Mouse (Mus musculus): Measurements from ENCODE around the gene Dctpp1. TPM values are rescaled to one million over a fixed set of nuclear protein-coding genes. Genes with fewer than 3 reads are reported as not detected.
A peak's percentile ranks its signal among the peaks of the same experiment; 100 is the strongest.

The Dctpp1 gene
- polyA plus RNA-seq, 1 experiment, result 62.1 TPM

- no peaks in the 10 kb centered on the region for H3K27me3 ChIP-seq (ENCODE audit: control insufficient read depth, insufficient read depth, low read length)
- 68% methylated on average over 3 of the region's 3 CpGs for WGBS
- H3K4me1 ChIP-seq (ENCODE audit: control insufficient read depth, insufficient read depth, insufficient read length, low read length), result peaks cover 23% of the 10 kb centered on the region
- no peak overlapping the region for H3K27ac ChIP-seq (ENCODE audit: insufficient read depth, low read depth, low read length)
- no peaks in the 10 kb centered on the region for H3K36me3 ChIP-seq (ENCODE audit: control insufficient read depth, insufficient read depth, low read length)
- H3K4me3 ChIP-seq (ENCODE audit: low read depth, low read length), result no peak overlapping the region
- TF ChIP-seq POLR2A (IDR thresholded peaks at IDR 0.05; ENCODE audit: low read depth, low read length) (no peak), CTCF (IDR thresholded peaks at IDR 0.05; ENCODE audit: extremely low read depth, insufficient read length, insufficient replicate concordance, low read depth, low read length) (no peak)
Observed at GRCm38 (mm10) chr7:127280092-127280491, 19.6 kb upstream of the Dctpp1 start.

- TF ChIP-seq POLR2A (IDR thresholded peaks at IDR 0.05; ENCODE audit: low read depth, low read length) (no peak), CTCF (IDR thresholded peaks at IDR 0.05; ENCODE audit: extremely low read depth, insufficient read length, insufficient replicate concordance, low read depth, low read length) (peak; percentile 71; the same call in 1 of the 2 replicates)
- Histone ChIP-seq H3K4me3 (ENCODE audit: low read depth, low read length) (no peak overlapping the region), H3K36me3 (ENCODE audit: control insufficient read depth, insufficient read depth, low read length) (no peaks in the 10 kb centered on the region), H3K27ac (ENCODE audit: insufficient read depth, low read depth, low read length) (peak overlapping the region; percentile 91; the same call in 1 of the 2 replicates), H3K4me1 (ENCODE audit: control insufficient read depth, insufficient read depth, insufficient read length, low read length) (peaks cover 23% of the 10 kb centered on the region), H3K27me3 (ENCODE audit: control insufficient read depth, insufficient read depth, low read length) (no peaks in the 10 kb centered on the region)
- WGBS, result 5% methylated on average over 8 of the region's 8 CpGs
Observed at GRCm38 (mm10) chr7:127278311-127278710, 17.8 kb upstream of the Dctpp1 start.

- TF ChIP-seq CTCF (IDR thresholded peaks at IDR 0.05; ENCODE audit: extremely low read depth, insufficient read length, insufficient replicate concordance, low read depth, low read length), result no peak
- TF ChIP-seq POLR2A (IDR thresholded peaks at IDR 0.05; ENCODE audit: low read depth, low read length), result no peak
- 31% methylated on average over 5 of the region's 5 CpGs for WGBS
- H3K27me3 ChIP-seq (ENCODE audit: control insufficient read depth, insufficient read depth, low read length), result no peaks in the 10 kb centered on the region
- 0 out of 2 replicates have a peak, but pooled peaks cover 3% of the 10 kb centered on the region for H3K36me3 ChIP-seq (ENCODE audit: control insufficient read depth, insufficient read depth, low read length)
- peaks cover 23% of the 10 kb centered on the region for H3K4me1 ChIP-seq (ENCODE audit: control insufficient read depth, insufficient read depth, insufficient read length, low read length)
- H3K4me3 ChIP-seq (ENCODE audit: low read depth, low read length), result no peak overlapping the region
- peak overlapping the region; percentile 91 for H3K27ac ChIP-seq (ENCODE audit: insufficient read depth, low read depth, low read length)
Observed at GRCm38 (mm10) chr7:127276519-127276961, 16.0 kb upstream of the Dctpp1 start.

- no peaks in the 10 kb centered on the region for H3K27me3 ChIP-seq (ENCODE audit: control insufficient read depth, insufficient read depth, low read length)
- H3K27ac ChIP-seq (ENCODE audit: insufficient read depth, low read depth, low read length), result peak within 1 kb of the TSS; percentile 50
- H3K36me3 ChIP-seq (ENCODE audit: control insufficient read depth, insufficient read depth, low read length), result peaks cover 9% of the 10 kb centered on the region; the same call in 1 of the 2 replicates
- no peak for TF ChIP-seq CTCF (IDR thresholded peaks at IDR 0.05; ENCODE audit: extremely low read depth, insufficient read length, insufficient replicate concordance, low read depth, low read length)
- TF ChIP-seq POLR2A (IDR thresholded peaks at IDR 0.05; ENCODE audit: low read depth, low read length), result peak; percentile 99
- peak within 1 kb of the TSS; percentile 90 for H3K4me3 ChIP-seq (ENCODE audit: low read depth, low read length)
- WGBS, result 1% methylated on average over 39 of the region's 39 CpGs
- H3K4me1 ChIP-seq (ENCODE audit: control insufficient read depth, insufficient read depth, insufficient read length, low read length), result peaks cover 23% of the 10 kb centered on the region
Observed at GRCm38 (mm10) chr7:127273925-127274789, 13.6 kb upstream of the Dctpp1 start, which contains the start of gene Sephs2. Gene Sephs2, minus strand, starts transcription at chr7:127274055.

GRCm38 (mm10) chr7:127273118-127273923, 12.8 kb upstream of the Dctpp1 start:
- TF ChIP-seq POLR2A (IDR thresholded peaks at IDR 0.05; ENCODE audit: low read depth, low read length) (no peak), CTCF (IDR thresholded peaks at IDR 0.05; ENCODE audit: extremely low read depth, insufficient read length, insufficient replicate concordance, low read depth, low read length) (no peak)
- WGBS, result 4% methylated on average over 49 of the region's 50 CpGs
- peak overlapping the region; percentile 90 for H3K4me3 ChIP-seq (ENCODE audit: low read depth, low read length)
- H3K27ac ChIP-seq (ENCODE audit: insufficient read depth, low read depth, low read length), result peak overlapping the region; percentile 50
- no peaks in the 10 kb centered on the region for H3K27me3 ChIP-seq (ENCODE audit: control insufficient read depth, insufficient read depth, low read length)
- H3K4me1 ChIP-seq (ENCODE audit: control insufficient read depth, insufficient read depth, insufficient read length, low read length), result peaks cover 18% of the 10 kb centered on the region
- H3K36me3 ChIP-seq (ENCODE audit: control insufficient read depth, insufficient read depth, low read length), result peaks cover 13% of the 10 kb centered on the region; the same call in 1 of the 2 replicates

- Histone ChIP-seq H3K4me3 (ENCODE audit: low read depth, low read length) (peak overlapping the region; percentile 90), H3K27me3 (ENCODE audit: control insufficient read depth, insufficient read depth, low read length) (no peaks in the 10 kb centered on the region), H3K4me1 (ENCODE audit: control insufficient read depth, insufficient read depth, insufficient read length, low read length) (peaks cover 12% of the 10 kb centered on the region), H3K36me3 (ENCODE audit: control insufficient read depth, insufficient read depth, low read length) (peaks cover 13% of the 10 kb centered on the region; the same call in 1 of the 2 replicates), H3K27ac (ENCODE audit: insufficient read depth, low read depth, low read length) (peak overlapping the region; percentile 50)
- no peak for TF ChIP-seq POLR2A (IDR thresholded peaks at IDR 0.05; ENCODE audit: low read depth, low read length)
- TF ChIP-seq CTCF (IDR thresholded peaks at IDR 0.05; ENCODE audit: extremely low read depth, insufficient read length, insufficient replicate concordance, low read depth, low read length), result no peak
- WGBS, result 45% methylated on average over 15 of the region's 15 CpGs
Observed at GRCm38 (mm10) chr7:127272566-127272965, 12.1 kb upstream of the Dctpp1 start.
